8 mouse cellular contexts compared by ENCODE assay signal in genomic region chr1:84286682-84287111, GRCm38 (mm10).
DNase-seq lines count a peak whose midpoint lies in the region; ATAC-seq and TF ChIP-seq lines count a peak whose summit lies in the region.

No protein-coding gene starts in this region.

- no peak for TF ChIP-seq POLR2A in cerebellum, adult 2 months (IDR thresholded peaks at IDR 0.05; ENCODE audit: borderline replicate concordance, insufficient read depth, low read length)
- no peak for TF ChIP-seq POLR2A in kidney, adult 2 months (IDR thresholded peaks at IDR 0.05; ENCODE audit: low read depth, low read length)

- no peak overlapping the region for H3K4me2 ChIP-seq in limb, embryonic 11.5 days (ENCODE audit: low read depth, severe bottlenecking)
- H3K4me2 ChIP-seq in neural tube, embryonic 11.5 days (ENCODE audit: low read depth), result no peak overlapping the region

- no peaks in the 10 kb centered on the region for H3K4me1 ChIP-seq in cerebellum, adult 2 months (ENCODE audit: control insufficient read depth, insufficient read depth, low read length)
- no peaks in the 10 kb centered on the region for H3K4me1 ChIP-seq in kidney, adult 2 months (ENCODE audit: control insufficient read depth, insufficient read depth, low read length)
- H3K4me1 ChIP-seq in limb, embryonic 11.5 days (ENCODE audit: control insufficient read depth, insufficient read depth, low read length), result no peaks in the 10 kb centered on the region
- H3K4me1 ChIP-seq in neural tube, embryonic 11.5 days (ENCODE audit: control insufficient read depth, insufficient read depth, low read length), result no peaks in the 10 kb centered on the region

- no peak overlapping the region for H3K9ac ChIP-seq in limb, embryonic 11.5 days (ENCODE audit: low read length)
- H3K9ac ChIP-seq in neural tube, embryonic 11.5 days (ENCODE audit: low read length), result no peak overlapping the region

- DNase-seq in thymus, postnatal 4 days, result peak; percentile 10
- DNase-seq in thymus, postnatal 36 days, result no peak
- peak; percentile 73 to 75 for DNase-seq in cerebellum, adult 2 months
- DNase-seq in frontal cortex, postnatal 10 days (ENCODE audit: low spot score in 2 of 2), result peak; percentile 33 to 70
- peak; percentile 67 for DNase-seq in kidney, adult 2 months
- DNase-seq in limb, embryonic 11.5 days (ENCODE audit: low spot score), result peak; percentile 71
- peak; percentile 69 for DNase-seq in neural tube, embryonic 11.5 days (ENCODE audit: low spot score)
- peak; percentile 44 for DNase-seq in yolk sac, embryonic 10.5 days (ENCODE audit: low spot score)

- no peaks in the 10 kb centered on the region for H3K9me3 ChIP-seq in limb, embryonic 11.5 days (ENCODE audit: control insufficient read depth, low read length)
- H3K9me3 ChIP-seq in neural tube, embryonic 11.5 days (ENCODE audit: control insufficient read depth, low read length), result no peaks in the 10 kb centered on the region

- 0 out of 2 replicates have a peak, but pooled peaks have one; percentile 19 for ATAC-seq in limb, embryonic 11.5 days (ENCODE audit: insufficient number of reproducible peaks, low FRiP score, low TSS enrichment, low read depth)
- peak; percentile 60; the same call in 1 of the 2 replicates for ATAC-seq in neural tube, embryonic 11.5 days (ENCODE audit: insufficient read depth, low FRiP score, low TSS enrichment)

- TF ChIP-seq CTCF in cerebellum, adult 2 months (IDR thresholded peaks at IDR 0.05; ENCODE audit: borderline replicate concordance, insufficient read depth, low read depth, low read length), result peak; percentile 81
- TF ChIP-seq CTCF in kidney, adult 2 months (conservative IDR thresholded peaks at IDR 0.05; ENCODE audit: insufficient read depth, insufficient read length, low read depth, low read length), result peak; percentile 80

- H3K27me3 ChIP-seq in cerebellum, adult 2 months (ENCODE audit: control insufficient read depth, insufficient read depth, low read length), result no peaks in the 10 kb centered on the region; the same call in 1 of the 2 replicates
- no peaks in the 10 kb centered on the region; the same call in 1 of the 2 replicates for H3K27me3 ChIP-seq in kidney, adult 2 months (replicated peaks; ENCODE audit: control insufficient read depth, insufficient read depth, low read length)
- H3K27me3 ChIP-seq in limb, embryonic 11.5 days (ENCODE audit: control insufficient read depth, insufficient read depth, low read length), result peaks cover 8% of the 10 kb centered on the region
- H3K27me3 ChIP-seq in neural tube, embryonic 11.5 days (ENCODE audit: control insufficient read depth, insufficient read depth, low read length), result no peaks in the 10 kb centered on the region

- no peak overlapping the region for H3K27ac ChIP-seq in cerebellum, adult 2 months (ENCODE audit: insufficient read depth, low read length)
- H3K27ac ChIP-seq in kidney, adult 2 months (ENCODE audit: insufficient read depth, low read depth, low read length), result no peak overlapping the region
- no peak overlapping the region for H3K27ac ChIP-seq in limb, embryonic 11.5 days (replicated peaks; ENCODE audit: low read depth, low read length)
- no peak overlapping the region for H3K27ac ChIP-seq in neural tube, embryonic 11.5 days (ENCODE audit: low read depth, low read length)

- WGBS in cerebellum, adult 2 months, result 18% methylated on average over 6 of the region's 6 CpGs
- WGBS in kidney, adult 2 months, result 25% methylated on average over 6 of the region's 6 CpGs
- 45% methylated on average over 6 of the region's 6 CpGs for WGBS in limb, embryonic 11.5 days
- 40% methylated on average over 6 of the region's 6 CpGs for WGBS in neural tube, embryonic 11.5 days

- no peak overlapping the region for H3K4me3 ChIP-seq in cerebellum, adult 2 months (replicated peaks; ENCODE audit: insufficient read depth, low read depth, low read length)
- H3K4me3 ChIP-seq in kidney, adult 2 months (ENCODE audit: insufficient read depth, low read depth, low read length), result no peak overlapping the region
- H3K4me3 ChIP-seq in limb, embryonic 11.5 days (ENCODE audit: low read depth, low read length), result no peak overlapping the region
- no peak overlapping the region for H3K4me3 ChIP-seq in neural tube, embryonic 11.5 days (ENCODE audit: low read depth, low read length)

- no peaks in the 10 kb centered on the region for H3K36me3 ChIP-seq in kidney, adult 2 months (ENCODE audit: control insufficient read depth, insufficient read depth, low read length)
- H3K36me3 ChIP-seq in limb, embryonic 11.5 days (ENCODE audit: control insufficient read depth, insufficient read depth, low read length), result no peaks in the 10 kb centered on the region
- no peaks in the 10 kb centered on the region for H3K36me3 ChIP-seq in neural tube, embryonic 11.5 days (ENCODE audit: control insufficient read depth, insufficient read depth, low read length)

Comparison
In these comparisons a context has a peak if more than half of its experiments do, and no peak if none do; other contexts are left out.
1. DNase-seq: peak in thymus, postnatal 4 days (single experiment), cerebellum, adult 2 months (2 of 2), frontal cortex, postnatal 10 days (2 of 2), kidney, adult 2 months (single experiment), limb, embryonic 11.5 days (single experiment), neural tube, embryonic 11.5 days (single experiment) and yolk sac, embryonic 10.5 days (single experiment); none in thymus, postnatal 36 days (0 of 2).